Mouse (Mus musculus) left cerebral cortex, postnatal 25 days (tissue): ENCODE results near the gene Rad23a. TPM values are rescaled to one million over a fixed set of nuclear protein-coding genes. Genes with fewer than 3 reads are reported as not detected.

Experiments used
- DNase-seq, 2 experiments: peaks; one replicate each; pipeline ENCODE4 v3.0.0; 2022; ENCODE audit warnings: low spot score in 2 of 2, mixed read lengths in 1 of 2
- intact Hi-C: fragments of 180-260 bp; cut with DNase I; formaldehyde crosslinking; loops from one replicate; pipeline ENCODE4 v1.15.1; 2025
- total RNA-seq, 2 experiments: library from RNA; stranded (reverse); gene quantifications; 2 replicates each; pipeline ENCODE4 v1.2.3; 2021

The Rad23a gene
- 10 to 100 TPM; 67.8 to 73.7 TPM for total RNA-seq

DNA sequence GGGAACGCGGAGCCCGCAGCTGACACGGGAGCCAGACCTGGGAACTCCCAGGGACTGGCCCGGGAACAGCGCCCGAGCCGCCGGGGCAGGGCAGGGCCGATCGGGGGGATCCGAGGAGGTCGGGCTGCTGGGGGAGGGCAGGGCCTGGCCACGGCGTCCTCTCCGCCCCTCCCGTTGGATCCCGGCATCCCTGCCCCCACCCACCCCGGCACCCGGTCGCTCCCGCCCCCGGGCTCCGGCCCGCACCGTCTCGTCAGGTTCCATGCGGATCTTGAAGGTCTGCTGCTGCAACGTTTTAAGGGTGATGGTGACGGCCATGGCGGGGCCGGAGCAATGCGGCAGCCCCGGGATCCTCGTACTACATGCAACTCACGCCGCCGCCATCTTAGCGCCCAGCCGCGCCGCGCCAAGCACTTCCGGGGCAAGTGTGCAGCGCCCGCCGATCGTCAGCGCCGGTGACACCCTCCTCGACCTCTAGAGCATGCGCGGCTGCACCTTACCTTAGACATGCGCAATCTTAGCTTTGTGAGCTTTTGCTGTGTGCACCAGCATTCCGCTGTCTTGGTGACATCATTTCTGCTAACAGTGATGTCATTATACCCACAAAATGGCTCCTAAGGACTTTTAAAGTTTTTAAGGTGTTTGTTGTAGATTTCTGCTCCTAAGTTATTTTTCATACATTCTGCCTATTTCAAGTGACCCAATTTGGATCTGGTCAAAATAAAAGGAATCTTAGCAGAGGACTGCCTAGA, at the start of gene Rad23a:
TSS of gene Rad23a (minus strand) at position 418 of the 752 bp plus-strand sequence.
- peak; percentile 92 to 96 for DNase-seq
- intact Hi-C loops, result no loop called here

DNA sequence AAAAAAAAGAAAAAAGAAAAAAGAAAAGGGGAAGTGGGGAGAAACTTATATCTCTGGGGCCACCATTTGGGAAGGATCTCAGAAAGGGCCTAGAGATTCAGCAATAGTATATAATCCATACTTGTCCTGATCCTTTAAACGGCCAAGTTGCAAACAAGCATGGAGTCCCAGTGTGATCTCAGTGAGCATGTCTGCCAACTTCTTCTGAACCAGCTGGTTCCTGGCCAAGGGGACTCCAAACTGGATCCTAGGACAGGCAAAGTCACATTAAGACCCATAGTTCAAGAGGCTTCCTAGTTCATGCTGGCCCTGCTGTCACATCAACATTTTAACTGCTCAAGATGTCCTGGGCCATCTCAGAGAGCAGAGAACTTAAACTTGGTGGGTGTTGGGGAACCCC, 48.7 kb upstream of the Rad23a start:
- DNase-seq, result no peak

DNA sequence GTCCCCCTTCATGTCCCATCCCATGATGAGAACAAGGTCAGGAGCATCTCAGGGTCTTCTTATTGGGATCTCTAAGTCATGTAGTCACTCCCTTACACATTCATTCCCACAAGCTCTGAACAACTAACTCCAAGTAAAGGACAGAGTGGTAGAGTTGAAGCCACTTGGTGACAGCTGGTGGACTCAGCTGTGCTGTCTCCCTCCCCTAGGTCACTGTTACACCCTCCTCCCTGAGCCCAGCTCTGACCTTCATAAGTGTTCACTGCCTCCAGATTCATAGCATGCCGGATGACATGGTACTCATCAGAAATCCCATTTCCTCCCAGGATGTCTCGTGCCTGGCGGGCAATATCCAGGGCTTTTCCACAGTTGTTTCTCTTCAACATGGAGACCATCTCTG, 47.8 kb upstream of the Rad23a start:
- DNase-seq, result no peak
- intact Hi-C loops, result no loop called here

More for the DNA sequence above, 48.7 kb upstream of the Rad23a start:
- intact Hi-C loops, result no loop called here

DNA sequence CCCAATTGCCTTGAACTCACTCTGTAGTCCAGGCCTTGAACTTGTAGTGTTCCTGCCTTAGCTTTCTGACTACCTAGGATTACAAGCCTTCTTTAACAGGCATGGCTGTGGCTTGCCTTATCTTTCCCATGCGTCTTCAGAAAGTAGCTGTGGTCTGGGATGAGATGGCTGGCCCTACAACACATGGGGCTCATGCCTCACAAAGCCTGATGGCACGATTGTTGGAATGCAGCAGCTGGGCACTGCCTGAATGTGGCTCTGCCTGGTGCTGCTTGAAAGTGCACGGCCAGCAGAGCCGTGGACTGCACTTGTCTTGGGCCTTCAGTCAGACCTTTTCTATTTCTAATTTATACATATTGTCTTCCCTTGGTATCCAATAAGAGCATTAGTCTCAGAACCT, 44.3 kb upstream of the Rad23a start:
- no peak for DNase-seq
- intact Hi-C loops, result no loop called here

DNA sequence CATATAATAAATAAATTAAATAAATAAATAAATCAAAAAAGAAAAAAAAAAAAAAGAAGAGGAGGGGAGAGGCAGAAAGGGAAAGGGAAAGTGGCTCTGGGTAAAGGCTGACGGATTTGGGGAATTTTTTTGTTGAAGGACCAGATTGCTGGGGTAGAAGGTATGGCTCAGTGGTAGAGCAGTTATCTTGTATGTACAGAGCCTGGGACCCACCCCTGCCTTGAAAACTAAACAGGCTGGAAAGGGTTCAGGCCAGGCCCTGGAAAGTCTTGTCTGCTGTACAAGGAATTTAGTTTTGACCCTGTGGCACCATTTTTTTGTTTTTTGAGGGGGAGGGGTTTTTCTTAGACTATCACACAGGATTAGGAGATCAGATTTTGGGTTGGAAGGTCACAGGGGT, 38.5 kb upstream of the Rad23a start:
- intact Hi-C loops, result no loop called here
- DNase-seq, result no peak

DNA sequence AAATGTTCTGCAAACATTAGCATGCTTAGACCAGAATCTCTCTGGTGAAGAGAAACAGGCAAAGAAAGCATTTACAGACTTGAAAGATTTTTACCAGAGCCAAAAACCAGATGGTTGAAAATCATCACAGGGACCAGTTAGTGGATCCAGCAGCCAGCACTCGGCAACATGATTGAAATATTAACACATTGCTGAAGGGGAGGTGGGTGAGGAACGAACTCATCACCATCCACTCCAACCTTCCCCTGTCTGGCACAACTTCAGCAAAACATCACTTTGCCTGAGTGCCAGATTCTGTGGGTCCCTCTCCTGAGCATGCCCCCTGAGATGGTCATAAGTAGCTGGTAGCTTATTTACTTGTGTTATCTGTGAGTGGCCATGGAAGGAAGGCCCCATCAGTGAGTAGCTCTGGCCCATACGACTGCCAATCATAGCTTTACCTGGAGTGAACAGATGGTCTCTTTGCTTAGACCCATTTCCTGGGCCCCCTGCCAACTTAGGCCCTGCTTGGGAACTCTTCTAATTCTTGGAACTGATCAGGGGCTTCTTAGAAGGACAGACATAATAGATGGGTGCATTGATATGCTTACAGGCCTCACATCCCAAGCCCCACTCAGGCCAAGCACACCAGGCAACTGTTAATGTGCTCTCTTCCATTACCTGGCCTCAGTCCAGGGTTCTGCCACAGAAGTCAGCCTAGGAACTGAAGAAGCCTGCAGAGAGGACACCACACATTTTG, 37.0 kb upstream of the Rad23a start:
- DNase-seq, result no peak
- intact Hi-C loops, result no loop called here

DNA sequence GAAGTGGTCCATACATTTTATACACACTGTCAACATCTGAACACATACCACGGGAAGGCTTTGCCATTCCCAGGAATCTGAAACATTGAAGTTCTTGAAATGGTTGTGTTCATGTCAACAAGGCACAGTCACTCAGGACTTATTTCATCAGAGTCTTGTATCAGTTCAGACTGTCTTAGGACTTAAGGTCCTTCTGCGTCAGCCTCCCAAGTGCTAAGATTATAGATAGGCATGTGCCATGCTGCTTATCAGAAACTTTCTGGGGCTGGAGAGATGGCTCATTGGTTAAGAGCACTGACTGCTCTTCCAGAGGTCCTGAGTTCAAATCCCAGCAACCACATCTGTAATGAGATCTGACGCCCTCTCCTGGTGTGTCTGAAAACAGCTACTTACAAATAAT, 33.9 kb upstream of the Rad23a start:
- intact Hi-C loops, result no loop called here
- DNase-seq, result no peak

DNA sequence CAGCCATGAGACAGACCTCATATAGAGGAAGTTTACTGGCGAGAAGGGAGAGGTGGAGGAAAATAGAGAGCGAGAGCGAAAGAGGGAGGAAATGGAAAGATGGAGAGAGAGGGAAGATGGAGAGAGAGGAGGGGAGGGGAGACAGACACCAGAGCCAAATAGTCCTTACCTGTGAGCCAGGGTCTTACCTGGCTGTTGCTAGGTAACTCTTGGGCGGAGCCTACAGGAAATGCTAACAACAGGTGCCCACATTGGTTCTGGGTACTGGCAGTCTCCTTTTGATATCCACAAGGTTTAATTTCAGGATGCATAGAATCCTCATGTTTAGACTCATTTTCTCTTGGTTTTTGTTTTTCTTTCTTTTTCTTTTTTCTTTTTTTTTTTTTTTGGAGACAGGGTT, 32.6 kb upstream of the Rad23a start:
- DNase-seq, result no peak
- intact Hi-C loops, result no loop called here

DNA sequence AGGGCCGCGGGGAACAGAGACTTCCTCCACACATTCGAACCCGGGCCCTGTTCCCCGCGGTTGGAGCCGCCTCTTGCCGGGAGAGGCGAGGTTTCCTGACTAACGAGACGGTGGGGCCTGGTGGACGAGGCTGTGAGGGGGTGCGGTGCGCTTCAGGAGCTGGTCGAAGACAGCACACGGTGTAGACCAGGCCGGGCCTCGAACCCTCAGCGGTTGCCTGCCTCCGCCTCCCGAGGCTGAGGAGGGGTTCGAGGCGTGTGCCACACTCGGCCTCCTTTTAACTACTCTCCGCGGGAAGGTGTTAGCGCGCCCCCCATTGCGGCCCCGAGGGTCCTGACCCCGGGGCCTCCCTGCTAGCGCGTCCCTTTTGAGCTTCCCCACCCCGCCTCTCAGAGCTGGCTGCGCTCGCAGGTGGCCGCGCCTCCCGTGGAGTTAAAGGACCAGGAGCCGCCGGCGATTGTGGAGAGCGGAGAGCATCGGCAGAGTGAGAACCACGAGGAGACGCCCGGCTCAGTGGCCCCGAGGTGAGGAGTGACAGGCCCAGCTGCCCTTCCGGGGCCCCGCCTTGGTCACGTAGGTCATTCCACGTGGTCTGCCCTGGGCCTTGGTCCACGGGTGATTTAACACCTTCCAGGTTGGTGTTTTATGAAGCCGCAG, 32.0 kb upstream of the Rad23a start:
- DNase-seq, result no peak
- intact Hi-C loops, result no loop called here

DNA sequence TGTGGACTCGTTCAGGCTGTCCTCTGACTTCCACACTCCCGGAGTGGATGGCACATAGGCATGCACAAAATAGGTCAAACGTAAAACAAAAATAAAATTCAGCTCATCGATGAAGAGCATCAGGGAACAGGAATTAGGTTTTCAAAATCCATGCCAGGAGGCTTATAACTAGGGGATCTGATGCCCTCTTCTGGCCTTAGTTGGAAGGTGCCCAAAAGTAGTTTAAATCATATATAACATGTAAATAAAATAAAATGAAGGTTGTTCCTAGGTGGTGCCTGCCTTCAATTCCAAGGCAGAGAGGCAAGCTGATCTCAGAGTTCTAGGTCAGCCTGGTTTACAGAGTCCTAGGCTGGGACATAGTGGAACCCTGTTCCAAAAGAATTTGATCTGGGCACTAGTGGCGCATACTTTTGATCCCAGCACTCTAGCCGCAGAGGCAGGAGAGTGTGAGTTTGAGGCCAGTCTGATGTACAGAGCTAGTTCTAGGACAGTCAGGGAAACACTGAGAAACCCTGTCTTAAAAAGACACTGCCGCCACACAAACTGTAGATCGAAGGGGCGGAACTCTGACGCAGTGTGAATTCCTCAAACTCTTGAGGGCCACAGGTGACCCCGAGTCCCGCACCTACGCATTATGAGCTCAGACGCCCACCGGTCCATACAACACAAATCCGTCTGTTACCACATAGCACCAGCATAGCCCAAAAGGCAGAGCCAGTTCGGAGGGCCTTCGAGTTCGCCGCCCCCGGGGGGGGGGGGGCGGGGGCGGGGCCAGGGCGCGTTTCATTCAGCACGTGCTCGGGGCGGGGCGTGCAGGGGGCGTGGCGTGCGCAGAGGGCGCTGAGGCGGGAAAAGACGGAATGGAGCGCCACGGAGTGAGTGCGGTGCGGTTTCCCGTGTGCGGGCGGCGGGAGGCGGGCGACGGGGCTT, 31.2 kb upstream of the Rad23a start, which contains the start of gene Syce2:
TSS of gene Syce2 (plus strand) at position 736 of the 933 bp plus-strand sequence.
- intact Hi-C loops, result no loop called here
- peak; percentile 26 to 38 for DNase-seq

DNA sequence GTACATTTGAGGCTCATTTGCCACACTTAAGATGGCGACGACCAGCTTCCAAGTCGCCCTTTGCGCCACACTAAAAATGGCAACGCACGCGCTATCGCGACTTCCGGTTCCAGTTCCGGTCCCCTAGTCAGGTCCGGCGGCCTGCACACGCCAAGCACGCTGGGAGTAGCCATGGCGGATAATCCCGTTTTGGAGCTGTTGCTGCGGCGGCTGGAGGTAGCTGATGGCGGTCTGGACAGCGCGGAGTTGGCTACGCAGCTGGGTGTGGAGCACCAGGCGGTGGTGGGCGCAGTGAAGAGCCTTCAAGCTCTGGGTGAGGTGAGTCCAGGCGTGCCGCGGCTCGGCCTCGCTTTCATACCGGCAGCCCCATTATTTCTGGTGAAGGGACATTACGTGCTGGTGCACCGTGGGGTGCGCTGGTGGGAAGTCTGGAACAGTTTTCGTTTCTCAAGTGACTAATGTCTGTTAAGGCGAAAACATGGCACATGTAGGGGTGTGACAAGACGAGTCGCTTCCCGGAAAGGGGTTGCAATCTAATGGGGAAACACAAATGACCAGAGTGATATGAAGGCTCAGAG, 16.5 kb upstream of the Rad23a start, which contains the start of gene Farsa:
TSS of gene Farsa (plus strand) at position 126 of the 578 bp plus-strand sequence.
- intact Hi-C loops, result no loop called here
- DNase-seq, result peak; percentile 94 to 97

DNA sequence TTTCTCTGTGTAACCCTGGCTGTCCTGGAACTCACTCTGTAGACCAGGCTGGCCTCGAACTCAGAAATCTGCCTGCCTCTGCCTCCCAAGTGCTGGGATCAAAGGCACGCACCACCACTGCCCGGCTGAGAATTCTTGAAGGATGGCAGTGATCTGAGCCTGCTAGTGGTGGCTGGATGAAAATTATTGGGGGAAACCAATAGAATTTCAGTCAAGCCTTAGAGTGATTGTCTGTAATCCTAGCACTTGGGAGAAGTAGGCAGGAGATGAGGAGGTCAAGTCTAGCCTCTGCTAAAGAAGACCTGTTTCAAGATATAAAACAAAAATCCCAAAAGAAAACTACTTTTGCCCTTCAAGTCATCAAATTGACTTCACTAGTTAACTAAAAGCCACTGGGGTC, 16.0 kb upstream of the Rad23a start:
- no peak for DNase-seq
- intact Hi-C loops, result no loop called here

DNA sequence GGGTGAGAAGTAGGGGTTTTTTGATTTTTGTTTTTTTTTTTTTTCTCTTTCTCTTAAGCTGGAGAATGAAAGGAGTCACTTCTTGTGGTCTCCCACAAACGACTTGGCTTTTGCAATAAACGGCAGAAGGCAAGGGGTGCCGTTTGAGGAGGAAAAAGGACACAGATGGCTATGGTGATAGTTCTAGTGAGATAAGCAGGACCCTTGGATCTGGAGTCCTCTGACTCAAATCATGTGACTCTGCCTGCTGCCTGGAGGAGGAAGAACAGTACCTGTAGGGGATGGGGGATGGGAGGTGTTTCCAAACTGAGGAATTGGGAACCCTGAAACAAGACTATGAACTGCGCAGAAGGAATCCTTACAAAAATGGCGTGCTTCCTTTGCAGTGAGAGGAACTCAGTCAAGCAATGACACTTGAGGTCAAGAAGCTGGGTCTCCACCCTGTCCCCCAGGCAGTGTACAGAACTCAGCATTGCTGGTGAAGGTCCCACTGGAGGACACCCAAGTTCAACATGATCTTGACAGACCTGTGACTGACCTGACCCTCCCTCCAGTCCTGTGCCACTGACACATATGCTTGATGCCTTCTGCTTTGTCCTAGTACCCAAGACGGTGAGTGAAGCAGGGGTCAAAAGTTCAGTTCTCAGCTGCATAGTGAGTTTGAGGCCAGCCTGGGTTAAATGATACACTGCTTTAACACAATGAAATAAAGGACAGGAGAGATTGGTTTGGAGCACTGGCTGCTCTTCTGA, 7.4 kb upstream of the Rad23a start:
- intact Hi-C loops, result loop anchor here (2.0 kb wide), 1 partner anchor 55 kb away; no protein-coding TSS in a partner anchor
- DNase-seq, result no peak

DNA sequence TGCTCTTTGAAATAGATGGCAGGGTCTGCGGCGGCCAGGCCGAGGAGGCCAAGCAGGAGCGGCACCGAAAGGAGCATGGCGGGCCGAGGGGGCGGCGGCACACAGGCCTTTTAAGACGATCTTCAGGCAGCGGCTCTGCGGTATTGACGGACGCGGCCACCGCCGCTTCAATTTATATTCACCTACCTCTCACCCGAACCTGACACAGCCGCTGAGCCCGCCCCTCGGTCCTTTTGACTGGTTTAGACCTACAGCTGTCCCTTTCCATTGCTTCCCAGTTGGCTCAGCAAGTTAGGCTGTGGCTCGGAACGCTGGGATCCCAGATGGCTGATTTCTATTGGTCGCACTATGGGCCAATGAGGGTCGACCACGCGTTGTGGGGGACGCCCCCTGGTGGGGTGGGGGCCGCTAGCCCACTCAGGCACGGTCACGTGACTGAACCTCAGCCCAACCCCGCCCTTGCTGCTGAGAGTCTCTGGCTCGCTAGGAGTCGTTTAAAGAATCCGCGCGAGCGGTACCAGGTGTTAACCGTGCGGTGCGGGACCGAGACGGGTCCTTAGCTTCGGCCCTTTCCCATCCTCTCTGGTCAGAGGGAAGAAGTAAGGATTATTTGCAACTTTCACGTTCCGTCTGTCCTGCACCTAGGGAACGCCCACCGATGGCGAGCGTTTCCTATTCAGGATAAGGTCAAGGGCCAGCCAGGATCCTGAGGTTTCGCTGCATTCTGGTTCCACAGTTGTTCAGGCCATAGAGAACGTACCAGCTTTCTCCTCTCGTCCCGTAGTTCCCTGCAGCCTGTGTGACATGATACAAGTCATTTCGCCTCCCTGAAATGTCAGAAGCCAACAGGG, 6.5 kb upstream of the Rad23a start, which contains the start of gene Calr:
TSS of gene Calr (minus strand) at position 213 of the 851 bp plus-strand sequence.
- peak; percentile 99 to 100 for DNase-seq
- intact Hi-C loops, result loop anchor here (2.0 kb wide), 1 partner anchor 56 kb away; no protein-coding TSS in a partner anchor

DNA sequence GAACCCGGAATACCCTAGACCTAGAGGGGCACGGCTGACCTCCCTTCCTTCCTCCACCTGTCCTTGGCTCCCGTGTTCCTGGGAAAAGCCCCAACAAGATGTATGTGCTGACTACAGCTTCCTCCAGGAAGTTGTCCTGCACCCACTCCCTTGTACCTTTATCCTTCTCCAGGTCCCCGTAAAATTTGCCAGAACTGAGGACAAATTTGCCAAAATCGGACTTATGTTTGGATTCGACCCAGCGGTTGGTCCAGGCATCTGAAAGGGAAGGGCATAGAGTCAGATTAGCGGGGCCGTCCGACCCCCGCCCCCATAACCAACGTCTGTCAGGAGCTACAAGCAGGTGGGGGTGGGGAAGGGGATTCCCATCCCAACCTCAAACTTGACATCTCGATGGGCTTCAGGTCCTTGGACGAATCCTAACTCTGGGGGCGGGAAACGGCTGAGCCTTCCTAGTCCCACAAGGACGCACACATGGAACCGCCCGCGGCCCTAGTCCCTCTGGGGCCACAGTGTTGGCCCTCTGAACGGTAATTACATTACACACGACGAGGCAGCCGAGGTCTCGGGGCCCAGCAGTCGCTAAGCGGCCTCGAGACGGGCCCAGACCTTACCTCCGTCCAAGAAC, 5.7 kb upstream of the Rad23a start:
- intact Hi-C loops, result loop anchor here (2.0 kb wide), 1 partner anchor 57 kb away; no protein-coding TSS in a partner anchor
- DNase-seq, result peak in 1 of 2 experiments; percentile 16

DNA sequence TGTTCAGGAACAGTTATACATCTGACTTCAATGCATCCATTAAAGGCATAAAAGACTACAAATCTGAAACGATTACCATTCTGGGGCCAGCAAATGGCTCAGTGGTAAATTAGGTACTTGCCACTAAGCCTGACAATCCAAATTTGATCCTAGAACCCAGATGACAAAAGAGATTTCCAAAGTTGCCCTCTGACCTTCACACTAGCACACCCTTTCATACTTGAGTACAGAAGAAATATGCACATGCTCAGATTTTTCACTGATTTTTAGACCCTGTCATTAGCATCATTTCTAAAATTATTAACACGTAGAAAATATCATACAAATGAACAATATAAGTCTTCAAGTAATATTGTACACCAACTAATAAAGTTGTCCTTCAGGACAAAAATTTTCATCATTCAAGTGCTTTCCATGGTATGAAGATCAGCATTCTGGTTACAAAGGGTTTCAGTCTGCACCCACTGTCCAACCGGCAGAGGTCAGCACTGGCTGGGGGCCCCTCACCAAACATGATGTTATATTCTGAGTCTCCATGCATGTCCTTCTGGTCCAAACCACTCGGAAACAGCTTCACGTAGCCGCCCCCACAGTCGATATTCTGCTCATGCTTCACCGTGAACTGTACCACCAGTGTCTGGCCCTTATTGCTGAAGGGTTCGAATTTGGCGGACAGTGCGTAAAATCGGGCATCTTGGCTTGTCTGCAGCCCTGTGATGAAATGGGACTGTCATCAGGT, 5.1 kb upstream of the Rad23a start:
- intact Hi-C loops, result loop anchor here (2.0 kb wide), 1 partner anchor 57 kb away; no protein-coding TSS in a partner anchor
- DNase-seq, result peak; percentile 19 to 40
